Mouse (Mus musculus): ENCODE results near the gene Tenm2.

DNA sequence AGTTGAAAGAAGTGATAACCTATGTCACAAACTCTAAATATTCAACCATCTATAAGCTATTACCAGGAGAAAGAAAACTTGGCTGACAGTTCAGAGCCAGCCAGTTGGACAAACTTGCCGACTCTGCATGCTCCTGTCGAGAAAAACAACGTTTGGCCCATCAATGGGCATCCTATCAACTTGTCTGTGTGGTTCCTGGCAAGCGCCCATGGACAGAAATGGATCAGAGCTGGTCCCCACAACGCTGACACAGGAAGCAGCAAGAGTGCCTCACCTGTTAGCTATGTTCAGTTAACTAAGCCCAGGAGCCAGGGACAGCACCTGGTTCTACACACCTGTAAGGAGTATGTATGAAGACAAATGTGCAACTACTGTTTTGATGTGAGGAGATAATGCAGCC lies 908.5 kb downstream of the Tenm2 start:
- TF ChIP-seq EP300 (IDR thresholded peaks at IDR 0.05; ENCODE audit: insufficient read depth, low read depth, low read length) (no peak), CTCF (IDR thresholded peaks at IDR 0.05) (no peak), POLR2A (IDR thresholded peaks at IDR 0.05; ENCODE audit: insufficient read depth, low read depth, low read length) (no peak)
